Mouse (Mus musculus) lung, postnatal 0 days (tissue): ENCODE measurements around the gene Dynlt1b.
"Not testable (repeated sequence)": the region's sequence is repeated elsewhere in the genome, so short reads cannot be mapped to it uniquely, and the experiment has no call there.

Source experiments
- CTCF ChIP-seq: IDR thresholded peaks from 2 replicates; pipeline ENCODE4 v1.5.1; 2016; ENCODE audit warnings: antibody characterized with exemption, mild to moderate bottlenecking
- EP300 ChIP-seq: IDR thresholded peaks from 2 replicates; pipeline ENCODE4 v1.6.1; 2016; ENCODE audit warnings: antibody characterized with exemption, mild to moderate bottlenecking, control low read depth

- not testable (repeated sequence) for TF ChIP-seq CTCF, EP300
These were observed 26.9 kb downstream of the Dynlt1b start for GRCm38 (mm10) chr17:6456614-6457402.
